Mouse (Mus musculus): ENCODE results near the gene Ifnk.

Ifnk gene

GRCm38 (mm10) chr4:35136996-35137395 is 14.9 kb upstream of the Ifnk start:
- in situ Hi-C loops (cut with MboI; ENCODE audit: unreplicated experiment in 2 of 2): no loop called here

GRCm38 (mm10) chr4:35138077-35138476 is 13.8 kb upstream of the Ifnk start:
- in situ Hi-C loops (cut with MboI; ENCODE audit: unreplicated experiment in 2 of 2): no loop called here

GRCm38 (mm10) chr4:35140317-35140716 is 11.5 kb upstream of the Ifnk start:
- in situ Hi-C loops (cut with MboI; ENCODE audit: unreplicated experiment in 2 of 2): no loop called here

- in situ Hi-C loops (cut with MboI; ENCODE audit: unreplicated experiment in 2 of 2): no loop called here
These were observed 8.3 kb upstream of the Ifnk start for GRCm38 (mm10) chr4:35143472-35144102.

- in situ Hi-C loops (cut with MboI; ENCODE audit: unreplicated experiment in 2 of 2): no loop called here
These were observed 6.1 kb upstream of the Ifnk start for GRCm38 (mm10) chr4:35145726-35146125.

- in situ Hi-C loops (cut with MboI; ENCODE audit: unreplicated experiment in 2 of 2): no loop called here
These were observed 5.3 kb upstream of the Ifnk start for GRCm38 (mm10) chr4:35146597-35146996.

- in situ Hi-C loops (cut with MboI; ENCODE audit: unreplicated experiment in 2 of 2): no loop called here
These were observed 3.5 kb upstream of the Ifnk start for GRCm38 (mm10) chr4:35148326-35148725.

GRCm38 (mm10) chr4:35150706-35151105 is 1.1 kb upstream of the Ifnk start:
- in situ Hi-C loops (cut with MboI; ENCODE audit: unreplicated experiment in 2 of 2): loop anchor here in 1 of 2 experiments (10.0 kb wide), 1 partner anchor 196 kb away; no protein-coding TSS in a partner anchor

GRCm38 (mm10) chr4:35154051-35154450 is 2.2 kb downstream of the Ifnk start:
- in situ Hi-C loops (cut with MboI; ENCODE audit: unreplicated experiment in 2 of 2): loop anchor here in 1 of 2 experiments (10.0 kb wide), 1 partner anchor 199 kb away; no protein-coding TSS in a partner anchor

- in situ Hi-C loops (cut with MboI; ENCODE audit: unreplicated experiment in 2 of 2): loop anchor here in 1 of 2 experiments (10.0 kb wide), 1 partner anchor 201 kb away; no protein-coding TSS in a partner anchor
These were observed 3.5 kb downstream of the Ifnk start for GRCm38 (mm10) chr4:35155132-35155922.

GRCm38 (mm10) chr4:35156149-35156611 is 4.3 kb downstream of the Ifnk start:
- in situ Hi-C loops (cut with MboI; ENCODE audit: unreplicated experiment in 2 of 2): loop anchor here in 1 of 2 experiments (10.0 kb wide), 1 partner anchor 201 kb away; no protein-coding TSS in a partner anchor

GRCm38 (mm10) chr4:35156751-35157611 is 5.1 kb downstream of the Ifnk start, which contains the start of gene Mob3b:
Gene Mob3b (minus strand): TSS chr4:35157484.
- in situ Hi-C loops (cut with MboI; ENCODE audit: unreplicated experiment in 2 of 2): loop anchor here in 1 of 2 experiments (10.0 kb wide), 1 partner anchor 202 kb away; no protein-coding TSS in a partner anchor

GRCm38 (mm10) chr4:35157815-35158214 is 6.0 kb downstream of the Ifnk start:
- in situ Hi-C loops (cut with MboI; ENCODE audit: unreplicated experiment in 2 of 2): loop anchor here in 1 of 2 experiments (10.0 kb wide), 1 partner anchor 203 kb away; no protein-coding TSS in a partner anchor

- in situ Hi-C loops (cut with MboI; ENCODE audit: unreplicated experiment in 2 of 2): no loop called here
These were observed 13.4 kb downstream of the Ifnk start for GRCm38 (mm10) chr4:35165275-35165674.

GRCm38 (mm10) chr4:35165947-35166346 is 14.1 kb downstream of the Ifnk start:
- in situ Hi-C loops (cut with MboI; ENCODE audit: unreplicated experiment in 2 of 2): no loop called here

- in situ Hi-C loops (cut with MboI; ENCODE audit: unreplicated experiment in 2 of 2): no loop called here
These were observed 16.0 kb downstream of the Ifnk start for GRCm38 (mm10) chr4:35167855-35168254.

GRCm38 (mm10) chr4:35169571-35170125 is 17.8 kb downstream of the Ifnk start:
- in situ Hi-C loops (cut with MboI; ENCODE audit: unreplicated experiment in 2 of 2): no loop called here

GRCm38 (mm10) chr4:35172471-35172870 is 20.6 kb downstream of the Ifnk start:
- in situ Hi-C loops (cut with MboI; ENCODE audit: unreplicated experiment in 2 of 2): no loop called here

- in situ Hi-C loops (cut with MboI; ENCODE audit: unreplicated experiment in 2 of 2): no loop called here
These were observed 21.7 kb downstream of the Ifnk start for GRCm38 (mm10) chr4:35173551-35173950.

GRCm38 (mm10) chr4:35175566-35175965 is 23.7 kb downstream of the Ifnk start:
- in situ Hi-C loops (cut with MboI; ENCODE audit: unreplicated experiment in 2 of 2): no loop called here

Data from v-Abl transformed pro-B cells (cell line).